8 mouse cellular contexts compared by ENCODE assay signal in genomic region chr12:104865166-104865535, GRCm38 (mm10). TPM values are rescaled to one million over a fixed set of nuclear protein-coding genes. Genes with fewer than 3 reads are reported as not detected.
DNase-seq lines count a peak whose midpoint lies in the region; ATAC-seq and TF ChIP-seq lines count a peak whose summit lies in the region.

No protein-coding gene starts in this region.

- H3K36me3 ChIP-seq in kidney, embryonic 15.5 days = no peaks in the 10 kb centered on the region
- H3K36me3 ChIP-seq in hindbrain, postnatal 0 days (ENCODE audit: insufficient read depth, low read length) = no peaks in the 10 kb centered on the region

- no peaks in the 10 kb centered on the region for H3K27me3 ChIP-seq in kidney, embryonic 15.5 days
- no peaks in the 10 kb centered on the region for H3K27me3 ChIP-seq in hindbrain, postnatal 0 days (ENCODE audit: insufficient read depth, low read length)

- ATAC-seq in kidney, embryonic 15.5 days (replicated peaks; ENCODE audit: low FRiP score) = peak; percentile 79
- peak; percentile 59 for ATAC-seq in hindbrain, postnatal 0 days

- peaks cover 22% of the 10 kb centered on the region for H3K4me1 ChIP-seq in kidney, embryonic 15.5 days
- H3K4me1 ChIP-seq in hindbrain, postnatal 0 days (ENCODE audit: insufficient read depth, low read length) = no peaks in the 10 kb centered on the region; the same call in 1 of the 2 replicates

- H3K4me2 ChIP-seq in kidney, embryonic 15.5 days = peak overlapping the region; percentile 97
- H3K4me2 ChIP-seq in hindbrain, postnatal 0 days (ENCODE audit: low read depth, low read length) = peak overlapping the region; percentile 95

- H3K9me3 ChIP-seq in kidney, embryonic 15.5 days (replicated peaks) = no peaks in the 10 kb centered on the region
- H3K9me3 ChIP-seq in hindbrain, postnatal 0 days (ENCODE audit: low read length) = peaks cover 3% of the 10 kb centered on the region; the same call in 1 of the 2 replicates

- WGBS in kidney, embryonic 15.5 days = 0% methylated on average over 7 of the region's 10 CpGs
- WGBS in hindbrain, postnatal 0 days = 1% methylated on average over 7 of the region's 10 CpGs

- no peak for DNase-seq in kidney, postnatal 36 days
- DNase-seq in embryo, embryonic 9.5 days (ENCODE audit: extremely low spot score) = peak; percentile 45
- no peak for DNase-seq in hindbrain, postnatal 0 days (ENCODE audit: low spot score)
- peak; percentile 40 for DNase-seq in neural tube, embryonic 10.5 days (ENCODE audit: extremely low spot score, low spot score)
- no peak for DNase-seq in cerebellum, postnatal 4 days (ENCODE audit: low spot score in 2 of 2)
- no peak for DNase-seq in thymus, postnatal 36 days
- no peak for DNase-seq in adrenal gland, adult 18-20 months (ENCODE audit: low spot score in 2 of 2)

- peak overlapping the region; percentile 86 for H3K9ac ChIP-seq in kidney, embryonic 15.5 days
- H3K9ac ChIP-seq in hindbrain, postnatal 0 days (replicated peaks; ENCODE audit: low read length) = peak overlapping the region; percentile 77

- no peak overlapping the region for H3K27ac ChIP-seq in kidney, embryonic 15.5 days
- H3K27ac ChIP-seq in hindbrain, postnatal 0 days = peak overlapping the region; percentile 71

- peak overlapping the region; percentile 87 for H3K4me3 ChIP-seq in kidney, embryonic 15.5 days (replicated peaks)
- H3K4me3 ChIP-seq in hindbrain, postnatal 0 days (ENCODE audit: low read length) = peak overlapping the region; percentile 68

- TF ChIP-seq CTCF in hindbrain, postnatal 0 days (IDR thresholded peaks at IDR 0.05; ENCODE audit: low read depth) = peak; percentile 25; the same call in 1 of the 2 replicates

RNA-seq across cellular contexts. Expression of gene Clmn, which starts 0.3 kb away (rescaled TPM):
- polyA plus RNA-seq in kidney, embryonic 15.5 days (2015; fragmentation: Nextera tagmentation; extraction: Ambion mirVana) = 4.9 and 5.5 TPM in 2 replicates
- total RNA-seq in hindbrain, postnatal 0 days (2014; rRNA removed) = 2.6 and 3.1 TPM in 2 replicates
- 1.7 and 2.6 TPM in 2 replicates for polyA plus RNA-seq in hindbrain, postnatal 0 days (2015; fragmentation: Nextera tagmentation; extraction: Ambion mirVana)
- total RNA-seq in adrenal gland, adult 18-20 months (2021) = 10 to 100 TPM; 12.8 to 15.9 TPM

Comparison
In these comparisons a context has a peak if more than half of its experiments do, and no peak if none do; other contexts are left out.
1. DNase-seq: peak in embryo, embryonic 9.5 days (single experiment) and neural tube, embryonic 10.5 days (single experiment); none in kidney, postnatal 36 days (0 of 2), hindbrain, postnatal 0 days (single experiment), cerebellum, postnatal 4 days (0 of 2), thymus, postnatal 36 days (0 of 2) and adrenal gland, adult 18-20 months (0 of 2).